Mouse (Mus musculus): ENCODE measurements around the gene Polr2l. TPM values are rescaled to one million over a fixed set of nuclear protein-coding genes. Genes with fewer than 3 reads are reported as not detected.
"Not testable (repeated sequence)": the region's sequence is repeated elsewhere in the genome, so short reads cannot be mapped to it uniquely, and the experiment has no call there.

The Polr2l gene
- polyA plus RNA-seq, 1 experiment from 2014 or later: 60.7 TPM

DNA sequence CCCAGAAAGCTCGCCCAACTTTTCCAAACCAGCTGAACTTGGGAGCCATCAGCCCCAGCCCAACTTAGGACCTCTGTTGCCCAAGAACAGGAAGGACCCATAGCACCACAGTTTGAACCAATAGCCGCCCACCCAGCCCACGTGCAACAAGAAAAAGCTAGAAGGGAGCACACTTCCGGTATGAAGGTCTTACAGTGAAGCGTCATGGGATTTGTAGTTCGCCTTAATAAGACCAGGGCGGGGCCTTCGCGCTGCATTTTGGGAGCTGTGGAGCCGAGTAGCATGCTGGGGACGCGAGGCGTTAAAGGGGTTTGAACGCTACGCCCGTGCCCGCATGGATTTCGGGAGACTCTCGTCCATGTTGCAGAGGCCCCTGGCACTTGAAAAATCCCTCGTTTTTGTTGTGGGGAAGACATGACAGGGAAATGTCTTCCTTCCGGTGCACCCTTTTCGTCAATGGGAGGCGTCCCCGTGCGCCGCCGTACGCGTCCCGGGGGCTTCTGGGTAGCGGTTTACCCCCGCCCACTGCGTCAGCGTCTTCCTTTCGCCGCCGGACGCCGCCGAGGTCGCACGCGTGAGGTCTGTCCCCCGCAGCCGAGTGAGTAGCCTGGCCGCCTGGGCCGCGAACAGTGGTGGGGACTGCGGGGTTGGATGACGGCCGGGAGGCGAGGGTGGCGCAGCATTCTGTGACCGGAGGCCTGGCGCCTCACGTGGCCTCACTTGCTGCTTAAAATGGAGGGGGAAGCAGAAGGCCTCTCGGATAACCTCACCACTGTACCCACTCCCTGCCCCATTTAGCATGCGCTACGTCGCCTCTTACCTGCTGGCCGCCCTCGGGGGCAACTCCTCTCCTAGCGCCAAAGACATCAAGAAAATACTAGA lies 27.6 kb downstream of the Polr2l start, which contains the start of gene Rplp2:
Gene Rplp2 (plus strand): TSS at position 261 of the 882 bp plus-strand sequence.
- no peaks in the 10 kb centered on the region for H3K9me3 ChIP-seq (ENCODE audit: control insufficient read depth, low read length)
- peak within 1 kb of the TSS; percentile 89 for H3K27ac ChIP-seq (ENCODE audit: low read length)
- H3K4me3 ChIP-seq (replicated peaks; ENCODE audit: low read length): peak within 1 kb of the TSS; percentile 86
- H3K9ac ChIP-seq (replicated peaks; ENCODE audit: low read depth, low read length): peak within 1 kb of the TSS; percentile 83
- no peaks in the 10 kb centered on the region for H3K27me3 ChIP-seq (replicated peaks; ENCODE audit: control insufficient read depth, insufficient read depth, low read length)
- H3K36me3 ChIP-seq (ENCODE audit: control insufficient read depth, insufficient read depth): peaks cover 12% of the 10 kb centered on the region
- H3K4me2 ChIP-seq (ENCODE audit: low read length): peak within 1 kb of the TSS; percentile 70
- peaks cover 26% of the 10 kb centered on the region for H3K4me1 ChIP-seq (replicated peaks; ENCODE audit: control insufficient read depth, insufficient read depth, low read length)
- WGBS: under 1% methylated on average over 63 of the region's 63 CpGs
- ATAC-seq: peak; percentile 95

DNA sequence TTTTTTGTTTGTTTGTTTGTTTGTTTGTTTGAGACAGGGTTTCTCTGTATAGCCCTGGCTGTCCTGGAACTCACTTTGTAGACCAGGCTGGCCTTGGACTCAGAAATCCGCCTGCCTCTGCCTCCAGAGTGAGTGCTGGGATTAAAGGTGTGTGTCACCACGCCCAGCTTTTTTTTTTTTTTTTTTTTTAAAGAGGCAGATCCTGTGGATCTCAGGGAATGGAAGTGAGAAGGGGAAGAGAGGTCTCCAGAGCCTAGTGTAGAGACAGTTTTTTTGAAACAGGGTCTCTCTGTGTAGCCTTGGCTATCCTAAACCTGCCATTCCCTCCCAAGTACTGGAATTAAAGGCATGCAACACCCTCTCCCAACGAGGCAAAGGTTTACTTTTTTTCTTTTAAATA lies 28.6 kb downstream of the Polr2l start:
- WGBS: 83% methylated on average over 3 of the region's 3 CpGs

GRCm38 (mm10) chr7:141443828-141444237 lies 31.1 kb downstream of the Polr2l start, which contains the start of gene Pidd1:
TSS of gene Pidd1 (minus strand) at chr7:141444025.
- WGBS: 0% methylated on average over 25 of the region's 25 CpGs

More for the DNA sequence above, 28.6 kb downstream of the Polr2l start:
- H3K9ac ChIP-seq (replicated peaks; ENCODE audit: low read depth, low read length); H3K4me3 ChIP-seq (replicated peaks; ENCODE audit: low read length); H3K27ac ChIP-seq (ENCODE audit: low read length); H3K4me2 ChIP-seq (ENCODE audit: low read length); H3K27me3 ChIP-seq (replicated peaks; ENCODE audit: control insufficient read depth, insufficient read depth, low read length); H3K9me3 ChIP-seq (ENCODE audit: control insufficient read depth, low read length); ATAC-seq; H3K36me3 ChIP-seq (ENCODE audit: control insufficient read depth, insufficient read depth): not testable (repeated sequence)
- H3K4me1 ChIP-seq (replicated peaks; ENCODE audit: control insufficient read depth, insufficient read depth, low read length): peaks cover 27% of the 10 kb centered on the region

GRCm38 (mm10) chr7:141443081-141443821 lies 31.7 kb downstream of the Polr2l start:
- H3K36me3 ChIP-seq (ENCODE audit: control insufficient read depth, insufficient read depth): no peaks in the 10 kb centered on the region; the same call in 1 of the 2 replicates
- peak overlapping the region; percentile 44 for H3K9ac ChIP-seq (replicated peaks; ENCODE audit: low read depth, low read length)
- WGBS: 17% methylated on average over 12 of the region's 12 CpGs
- H3K4me2 ChIP-seq (ENCODE audit: low read length): peak overlapping the region; percentile 62
- no peak overlapping the region for H3K27ac ChIP-seq (ENCODE audit: low read length)
- peak overlapping the region; percentile 41 for H3K4me3 ChIP-seq (replicated peaks; ENCODE audit: low read length)
- peaks cover 21% of the 10 kb centered on the region for H3K4me1 ChIP-seq (replicated peaks; ENCODE audit: control insufficient read depth, insufficient read depth, low read length)
- H3K27me3 ChIP-seq (replicated peaks; ENCODE audit: control insufficient read depth, insufficient read depth, low read length): no peaks in the 10 kb centered on the region
- ATAC-seq: no peak
- H3K9me3 ChIP-seq (ENCODE audit: control insufficient read depth, low read length): no peaks in the 10 kb centered on the region

More at GRCm38 (mm10) chr7:141443828-141444237, 31.1 kb downstream of the Polr2l start, which contains the start of gene Pidd1:
- peak within 1 kb of the TSS; percentile 62 for H3K4me2 ChIP-seq (ENCODE audit: low read length)
- peaks cover 27% of the 10 kb centered on the region for H3K4me1 ChIP-seq (replicated peaks; ENCODE audit: control insufficient read depth, insufficient read depth, low read length)
- H3K9ac ChIP-seq (replicated peaks; ENCODE audit: low read depth, low read length): peak within 1 kb of the TSS; percentile 44
- H3K36me3 ChIP-seq (ENCODE audit: control insufficient read depth, insufficient read depth): no peaks in the 10 kb centered on the region; the same call in 1 of the 2 replicates
- ATAC-seq: peak; percentile 21; the same call in 1 of the 2 replicates
- no peak within 1 kb of the TSS for H3K27ac ChIP-seq (ENCODE audit: low read length)
- peak within 1 kb of the TSS; percentile 41 for H3K4me3 ChIP-seq (replicated peaks; ENCODE audit: low read length)
- no peaks in the 10 kb centered on the region for H3K9me3 ChIP-seq (ENCODE audit: control insufficient read depth, low read length)
- H3K27me3 ChIP-seq (replicated peaks; ENCODE audit: control insufficient read depth, insufficient read depth, low read length): no peaks in the 10 kb centered on the region

GRCm38 (mm10) chr7:141442199-141442598 lies 32.7 kb downstream of the Polr2l start:
- H3K4me1 ChIP-seq (replicated peaks; ENCODE audit: control insufficient read depth, insufficient read depth, low read length): peaks cover 18% of the 10 kb centered on the region
- peak overlapping the region; percentile 62 for H3K4me2 ChIP-seq (ENCODE audit: low read length)
- H3K9ac ChIP-seq (replicated peaks; ENCODE audit: low read depth, low read length): peak overlapping the region; percentile 33
- WGBS: 89% methylated on average over 13 of the region's 13 CpGs
- H3K9me3 ChIP-seq (ENCODE audit: control insufficient read depth, low read length): no peaks in the 10 kb centered on the region
- H3K4me3 ChIP-seq (replicated peaks; ENCODE audit: low read length): no peak overlapping the region
- no peak for ATAC-seq
- H3K36me3 ChIP-seq (ENCODE audit: control insufficient read depth, insufficient read depth): no peaks in the 10 kb centered on the region; the same call in 1 of the 2 replicates
- no peak overlapping the region for H3K27ac ChIP-seq (ENCODE audit: low read length)
- H3K27me3 ChIP-seq (replicated peaks; ENCODE audit: control insufficient read depth, insufficient read depth, low read length): no peaks in the 10 kb centered on the region

DNA sequence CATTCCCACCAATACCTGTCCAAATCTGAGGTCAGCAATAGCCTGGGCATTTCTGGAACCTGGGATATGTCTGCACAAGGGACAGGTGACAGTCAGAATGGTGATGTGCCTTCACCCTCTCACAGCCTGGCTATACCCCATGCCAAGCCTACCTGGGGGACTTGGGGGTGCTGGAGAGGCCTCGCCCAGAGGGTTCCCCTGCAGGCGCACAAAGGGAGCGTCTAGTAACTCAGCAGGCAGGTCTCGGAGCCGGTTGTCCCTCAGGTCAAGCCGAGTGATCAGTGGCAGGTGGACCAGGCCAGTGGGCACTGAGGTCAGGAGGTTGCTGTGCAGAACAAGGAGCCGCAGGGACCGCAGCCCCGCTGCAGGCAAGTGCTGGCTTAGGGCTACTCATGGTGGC lies 33.5 kb downstream of the Polr2l start:
- WGBS: 92% methylated on average over 9 of the region's 9 CpGs
- no peak overlapping the region for H3K4me2 ChIP-seq (ENCODE audit: low read length)
- no peaks in the 10 kb centered on the region for H3K9me3 ChIP-seq (ENCODE audit: control insufficient read depth, low read length)
- H3K9ac ChIP-seq (replicated peaks; ENCODE audit: low read depth, low read length): no peak overlapping the region
- H3K4me1 ChIP-seq (replicated peaks; ENCODE audit: control insufficient read depth, insufficient read depth, low read length): peaks cover 25% of the 10 kb centered on the region
- H3K4me3 ChIP-seq (replicated peaks; ENCODE audit: low read length): no peak overlapping the region
- no peaks in the 10 kb centered on the region for H3K27me3 ChIP-seq (replicated peaks; ENCODE audit: control insufficient read depth, insufficient read depth, low read length)
- ATAC-seq: no peak
- H3K27ac ChIP-seq (ENCODE audit: low read length): no peak overlapping the region
- no peaks in the 10 kb centered on the region; the same call in 1 of the 2 replicates for H3K36me3 ChIP-seq (ENCODE audit: control insufficient read depth, insufficient read depth)

GRCm38 (mm10) chr7:141440613-141441012 lies 34.3 kb downstream of the Polr2l start:
- WGBS: 23% methylated on average over 6 of the region's 6 CpGs

GRCm38 (mm10) chr7:141439811-141440210 lies 35.1 kb downstream of the Polr2l start:
- 93% methylated on average over 11 of the region's 11 CpGs for WGBS
- no peaks in the 10 kb centered on the region for H3K9me3 ChIP-seq (ENCODE audit: control insufficient read depth, low read length)
- no peaks in the 10 kb centered on the region for H3K27me3 ChIP-seq (replicated peaks; ENCODE audit: control insufficient read depth, insufficient read depth, low read length)
- H3K36me3 ChIP-seq (ENCODE audit: control insufficient read depth, insufficient read depth): no peaks in the 10 kb centered on the region; the same call in 1 of the 2 replicates
- no peak for ATAC-seq
- H3K9ac ChIP-seq (replicated peaks; ENCODE audit: low read depth, low read length): no peak overlapping the region
- no peak overlapping the region for H3K4me2 ChIP-seq (ENCODE audit: low read length)
- no peak overlapping the region for H3K27ac ChIP-seq (ENCODE audit: low read length)
- peaks cover 38% of the 10 kb centered on the region for H3K4me1 ChIP-seq (replicated peaks; ENCODE audit: control insufficient read depth, insufficient read depth, low read length)
- H3K4me3 ChIP-seq (replicated peaks; ENCODE audit: low read length): no peak overlapping the region

More at GRCm38 (mm10) chr7:141440613-141441012, 34.3 kb downstream of the Polr2l start:
- Histone ChIP-seq H3K4me1 (replicated peaks; ENCODE audit: control insufficient read depth, insufficient read depth, low read length) (peaks cover 33% of the 10 kb centered on the region), H3K36me3 (ENCODE audit: control insufficient read depth, insufficient read depth) (no peaks in the 10 kb centered on the region; the same call in 1 of the 2 replicates), H3K9me3 (ENCODE audit: control insufficient read depth, low read length) (no peaks in the 10 kb centered on the region), H3K27ac (ENCODE audit: low read length) (no peak overlapping the region), H3K4me2 (ENCODE audit: low read length) (no peak overlapping the region), H3K4me3 (replicated peaks; ENCODE audit: low read length) (no peak overlapping the region), H3K9ac (replicated peaks; ENCODE audit: low read depth, low read length) (no peak overlapping the region), H3K27me3 (replicated peaks; ENCODE audit: control insufficient read depth, insufficient read depth, low read length) (no peaks in the 10 kb centered on the region)
- no peak for ATAC-seq
